Mouse (Mus musculus) myocyte (in vitro differentiated cells): ENCODE measurements around the gene Amtn. TPM values are rescaled to one million over a fixed set of nuclear protein-coding genes. Genes with fewer than 3 reads are reported as not detected.
"Not testable (repeated sequence)": the region's sequence is repeated elsewhere in the genome, so short reads cannot be mapped to it uniquely, and the experiment has no call there.

Experiments
- H3K27me3 ChIP-seq: one replicate; pipeline ENCODE4 v1.6.1; 2011; ENCODE audit not compliant: control insufficient read depth, insufficient read depth, insufficient read length
- H3K36me3 ChIP-seq: one replicate; pipeline ENCODE4 v1.6.1; 2011; ENCODE audit not compliant: control insufficient read depth, insufficient read depth
- H3K4me2 ChIP-seq: one replicate; pipeline ENCODE4 v1.6.1; 2011; ENCODE audit warnings: low read depth, control low read depth
- H3K4me3 ChIP-seq: one replicate; pipeline ENCODE4 v1.5.1; 2011; ENCODE audit warnings: mild to moderate bottlenecking, control low read depth, moderate library complexity
- H3K79me2 ChIP-seq: one replicate; pipeline ENCODE4 v1.6.1; 2011; ENCODE audit not compliant: control insufficient read depth, insufficient read depth
- H3ac ChIP-seq: one replicate; pipeline ENCODE4 v1.6.1; 2011; ENCODE audit not compliant: control insufficient read depth, insufficient read length
- CEBPB ChIP-seq: IDR thresholded peaks from 2 replicates; pipeline ENCODE4 v1.6.1; 2011; ENCODE audit warnings: mild to moderate bottlenecking, moderate library complexity; ENCODE audit not compliant: poor library complexity, insufficient read depth, severe bottlenecking
- E2F4 ChIP-seq: IDR thresholded peaks from one replicate; pipeline ENCODE4 v1.6.1; 2011; ENCODE audit warnings: mild to moderate bottlenecking, control low read depth, moderate library complexity; ENCODE audit not compliant: insufficient read depth
- MAX ChIP-seq: IDR thresholded peaks from one replicate; pipeline ENCODE4 v1.6.1; 2011; ENCODE audit warnings: low read depth, mild to moderate bottlenecking, control low read depth
- MYOD1 ChIP-seq, 3 experiments: IDR thresholded peaks; one replicate each; pipeline ENCODE4 v1.6.1; 2011; ENCODE audit warnings: control low read depth in 2 of 3, low read depth in 2 of 3, mild to moderate bottlenecking in 2 of 3, moderate library complexity in 1 of 3; ENCODE audit not compliant: insufficient read length in 2 of 3, control insufficient read depth in 1 of 3
- MYOG ChIP-seq, 3 experiments: IDR thresholded peaks; one replicate each; pipeline ENCODE4 v1.6.1; 2011; ENCODE audit warnings: control low read depth in 2 of 3, low read depth in 2 of 3, mild to moderate bottlenecking in 2 of 3; ENCODE audit not compliant: insufficient read length in 2 of 3, control insufficient read depth in 1 of 3, insufficient read depth in 1 of 3
- POLR2A ChIP-seq: IDR thresholded peaks from one replicate; pipeline ENCODE4 v1.6.1; 2011; ENCODE audit warnings: low read depth, mild to moderate bottlenecking, control low read depth, moderate library complexity; ENCODE audit not compliant: insufficient read length
- POLR2AphosphoS2 ChIP-seq: IDR thresholded peaks from one replicate; pipeline ENCODE4 v1.6.1; 2011; ENCODE audit warnings: low read depth, control low read depth; ENCODE audit not compliant: insufficient read length
- REST ChIP-seq: IDR thresholded peaks from one replicate; pipeline ENCODE4 v1.6.1; 2011; ENCODE audit warnings: mild to moderate bottlenecking, control low read depth, moderate library complexity; ENCODE audit not compliant: insufficient read depth, insufficient read length
- SRF ChIP-seq: IDR thresholded peaks from one replicate; pipeline ENCODE4 v1.6.1; 2011; ENCODE audit warnings: low read depth; ENCODE audit not compliant: control insufficient read depth, insufficient read length
- TCF12 ChIP-seq: IDR thresholded peaks from one replicate; pipeline ENCODE4 v1.6.1; 2011; ENCODE audit warnings: mild to moderate bottlenecking, control low read depth; ENCODE audit not compliant: poor library complexity, insufficient read depth, severe bottlenecking
- TCF3 ChIP-seq: IDR thresholded peaks from one replicate; pipeline ENCODE4 v1.6.1; 2011; ENCODE audit warnings: low read depth, control low read depth; ENCODE audit not compliant: insufficient read length
- USF1 ChIP-seq: IDR thresholded peaks from one replicate; pipeline ENCODE4 v1.6.1; 2011; ENCODE audit warnings: low read depth, mild to moderate bottlenecking, control low read depth, moderate library complexity
- polyA plus RNA-seq: library from polyadenylated mRNA; unstranded; fragments of >200 nt; fragmentation: generic; extraction: Trizol; gene quantifications from one replicate; pipeline ENCODE4 v1.2.1, GENCODE M21; 2012; ENCODE audit warnings: missing spikeins

Amtn gene
- polyA plus RNA-seq, 1 experiment, result not detected

GRCm38 (mm10) chr5:88372563-88372962, 3.3 kb upstream of the Amtn start:
- no peak for TF ChIP-seq USF1
- TF ChIP-seq CEBPB, result no peak
- no peak for TF ChIP-seq REST
- no peak overlapping the region for H3ac ChIP-seq
- H3K36me3 ChIP-seq, result no peaks in the 10 kb centered on the region
- H3K4me3 ChIP-seq, result no peak overlapping the region
- H3K79me2 ChIP-seq, result no peaks in the 10 kb centered on the region
- no peaks in the 10 kb centered on the region for H3K27me3 ChIP-seq
- no peak overlapping the region for H3K4me2 ChIP-seq

GRCm38 (mm10) chr5:88391960-88392359, 16.1 kb downstream of the Amtn start:
- not testable (repeated sequence) for H3K27me3 ChIP-seq, H3K79me2 ChIP-seq, H3ac ChIP-seq, H3K36me3 ChIP-seq, H3K4me3 ChIP-seq, H3K4me2 ChIP-seq

- Histone ChIP-seq H3K36me3 (no peaks in the 10 kb centered on the region), H3K4me2 (no peak overlapping the region), H3K79me2 (no peaks in the 10 kb centered on the region), H3K4me3 (no peak overlapping the region), H3ac (no peak overlapping the region), H3K27me3 (no peaks in the 10 kb centered on the region)
- TF ChIP-seq POLR2A (no peak), TCF3 (no peak), MAX (no peak), CEBPB (no peak), SRF (no peak), TCF12 (no peak), E2F4 (no peak), MYOD1 (IDR thresholded peaks at IDR 0.05; ENCODE audit: control insufficient read depth in 1 of 3, insufficient read length in 2 of 3, low read depth in 2 of 3) (no peak), REST (no peak), POLR2AphosphoS2 (no peak), MYOG (IDR thresholded peaks at IDR 0.05; ENCODE audit: control insufficient read depth in 1 of 3, insufficient read depth in 1 of 3, insufficient read length in 2 of 3, low read depth in 2 of 3) (no peak), USF1 (no peak)
These were observed 22.7 kb downstream of the Amtn start for GRCm38 (mm10) chr5:88398581-88398980.

DNA sequence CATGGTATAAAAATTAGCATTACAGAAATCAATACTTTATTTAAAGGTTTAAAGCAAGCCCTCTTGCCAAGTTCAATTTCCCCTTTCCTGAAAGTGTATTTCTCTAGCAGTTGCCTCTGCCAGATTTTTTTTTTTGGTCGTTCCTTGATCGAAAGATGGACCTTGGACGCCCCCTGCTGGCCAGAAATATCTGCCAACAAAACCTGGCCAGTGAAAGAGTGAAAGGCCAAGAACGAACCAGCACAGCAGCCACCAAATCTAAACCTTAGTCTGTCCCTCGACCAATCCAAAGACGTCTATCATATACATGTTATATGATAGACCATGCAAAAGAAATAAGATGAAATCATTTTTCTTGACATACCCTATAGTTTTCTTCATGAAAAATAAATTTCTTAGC, 23.9 kb downstream of the Amtn start:
- Histone ChIP-seq H3K36me3 (no peaks in the 10 kb centered on the region), H3K79me2 (no peaks in the 10 kb centered on the region), H3K27me3 (no peaks in the 10 kb centered on the region), H3ac (no peak overlapping the region), H3K4me2 (no peak overlapping the region), H3K4me3 (no peak overlapping the region)
- TF ChIP-seq POLR2A, result no peak
- TF ChIP-seq TCF3, result no peak
- TF ChIP-seq CEBPB, result no peak
- no peak for TF ChIP-seq POLR2AphosphoS2
- no peak for TF ChIP-seq MYOD1 (IDR thresholded peaks at IDR 0.05; ENCODE audit: control insufficient read depth in 1 of 3, insufficient read length in 2 of 3, low read depth in 2 of 3)
- no peak for TF ChIP-seq USF1
- TF ChIP-seq TCF12, result no peak
- TF ChIP-seq E2F4, result no peak
- no peak for TF ChIP-seq SRF

DNA sequence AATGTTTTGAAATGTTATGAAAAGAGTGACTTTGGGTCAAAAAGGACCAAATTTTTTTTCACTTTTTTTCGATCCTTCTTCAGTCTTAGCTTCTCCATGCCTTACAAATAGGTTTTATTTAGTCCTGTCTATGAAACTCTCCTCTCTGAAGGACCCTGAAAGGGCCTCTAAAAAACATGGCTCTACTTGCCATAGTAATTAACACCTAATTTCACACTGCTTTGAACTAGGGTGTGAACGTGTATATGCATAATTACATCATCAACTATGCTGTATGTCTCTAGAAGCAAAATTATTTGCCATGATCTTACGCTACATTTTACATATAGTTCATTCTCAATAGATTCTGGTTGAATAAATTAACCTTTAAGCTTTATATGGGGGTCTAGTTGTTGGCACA, 25.6 kb downstream of the Amtn start:
- Histone ChIP-seq H3K79me2 (no peaks in the 10 kb centered on the region), H3K36me3 (no peaks in the 10 kb centered on the region), H3K27me3 (no peaks in the 10 kb centered on the region), H3K4me2 (no peak overlapping the region), H3ac (no peak overlapping the region), H3K4me3 (no peak overlapping the region)
- TF ChIP-seq MYOD1 (IDR thresholded peaks at IDR 0.05; ENCODE audit: control insufficient read depth in 1 of 3, insufficient read length in 2 of 3, low read depth in 2 of 3) (no peak), CEBPB (no peak), MAX (no peak), TCF3 (no peak), MYOG (IDR thresholded peaks at IDR 0.05; ENCODE audit: control insufficient read depth in 1 of 3, insufficient read depth in 1 of 3, insufficient read length in 2 of 3, low read depth in 2 of 3) (no peak), POLR2A (no peak), POLR2AphosphoS2 (no peak), TCF12 (no peak), REST (no peak)
